Mouse (Mus musculus) limb, embryonic 14.5 days (tissue): ENCODE data around the gene Krtap1-4. TPM values are rescaled to one million over a fixed set of nuclear protein-coding genes. Genes with fewer than 3 reads are reported as not detected.

ENCODE experiments used
- ATAC-seq: fragments of 200-750 bp; cut with Nextera tagmentation; 2 replicates; pipeline ENCODE4 v1.8.0; 2017; ENCODE audit warnings: low read depth, moderate number of reproducible peaks, moderate TSS enrichment; ENCODE audit not compliant: low FRiP score
- DNase-seq: peaks from one replicate; pipeline ENCODE4 v3.0.0-alpha.2; 2015; ENCODE audit warnings: low spot score
- H3K27ac ChIP-seq: fragments of 300-500 bp; sonication (generic); replicated peaks from 2 replicates; pipeline ENCODE4 v1.5.1; 2014; ENCODE audit warnings: low read depth, mild to moderate bottlenecking, low read length, moderate library complexity, mixed read lengths
- H3K27me3 ChIP-seq: fragments of 300-500 bp; sonication (generic); 2 replicates; pipeline ENCODE4 v1.6.1; 2014; ENCODE audit warnings: low read length, mixed read lengths; ENCODE audit not compliant: control insufficient read depth, insufficient read depth
- H3K36me3 ChIP-seq: fragments of 300-500 bp; sonication (generic); 2 replicates; pipeline ENCODE4 v1.6.1; 2014; ENCODE audit warnings: mild to moderate bottlenecking, low read length, moderate library complexity, mixed read lengths; ENCODE audit not compliant: control insufficient read depth, insufficient read depth
- H3K4me1 ChIP-seq: fragments of 300-500 bp; sonication (generic); 2 replicates; pipeline ENCODE4 v1.6.1; 2014; ENCODE audit warnings: antibody characterized with exemption, low read length, mixed read lengths; ENCODE audit not compliant: control insufficient read depth, insufficient read depth
- H3K4me2 ChIP-seq: fragments of 300-500 bp; sonication (generic); replicated peaks from 2 replicates; pipeline ENCODE4 v1.6.1; 2014; ENCODE audit warnings: low read depth, mild to moderate bottlenecking, low read length, moderate library complexity; ENCODE audit not compliant: severe bottlenecking
- H3K4me3 ChIP-seq: fragments of 300-500 bp; sonication (generic); replicated peaks from 2 replicates; pipeline ENCODE4 v1.5.1; 2014; ENCODE audit warnings: low read length
- H3K9ac ChIP-seq: fragments of 300-500 bp; sonication (generic); 2 replicates; pipeline ENCODE4 v1.6.1; 2014; ENCODE audit warnings: mild to moderate bottlenecking, low read depth, low read length, moderate library complexity; ENCODE audit not compliant: severe bottlenecking
- H3K9me3 ChIP-seq: fragments of 300-500 bp; sonication (generic); 2 replicates; pipeline ENCODE4 v1.6.1; 2016; ENCODE audit warnings: low read length; ENCODE audit not compliant: control insufficient read depth
- POLR2A ChIP-seq: fragments of 200-500 bp; IDR thresholded peaks from 2 replicates; pipeline ENCODE4 v1.8.0; 2012; ENCODE audit warnings: inconsistent platforms, mild to moderate bottlenecking, moderate library complexity, borderline replicate concordance; ENCODE audit not compliant: insufficient read depth, insufficient read length; ENCODE audit errors: extremely low read depth
- whole genome bisulfite sequencing: fragments of 180-500 bp; shearing (Covaris S2); extraction: QIAGEN DNeasy Blood & Tissue Kit; methylation state at CpG from one replicate; pipeline ENCODE4 v1.1.7; 2014; 5-methylcytosine and 5-hydroxymethylcytosine counted together
- polyA plus RNA-seq, 2 experiments: library from polyadenylated mRNA; depleted of rRNA in 1 of 2; stranded (reverse) in 1 of 2; unstranded in 1 of 2; fragments of >200 nt; fragmentation: Nextera tagmentation in 1 of 2; extraction: Ambion mirVana in 1 of 2; gene quantifications; 2 replicates each; pipeline versions ENCODE4 v1.2.1 to v1.2.3; 2012 to 2014

Krtap1-4 gene
- polyA plus RNA-seq, 2 experiments = not detected

- ATAC-seq = no peak
- TF ChIP-seq POLR2A = no peak
- 89% methylated on average over 5 of the region's 5 CpGs for WGBS
Measured at GRCm38 (mm10) chr11:99581051-99581450, 2.4 kb downstream of the Krtap1-4 start.

GRCm38 (mm10) chr11:99580636-99581035 is 2.8 kb downstream of the Krtap1-4 start, which contains the start of gene Krtap1-5:
TSS of gene Krtap1-5 (minus strand) at chr11:99581016.
- no peak within 1 kb of the TSS for H3K27ac ChIP-seq
- H3K9me3 ChIP-seq = no peaks in the 10 kb centered on the region
- TF ChIP-seq POLR2A = no peak
- H3K4me3 ChIP-seq = no peak within 1 kb of the TSS
- H3K36me3 ChIP-seq = no peaks in the 10 kb centered on the region
- H3K4me1 ChIP-seq = no peaks in the 10 kb centered on the region
- no peak for ATAC-seq
- no peaks in the 10 kb centered on the region for H3K27me3 ChIP-seq
- no peak for DNase-seq
- H3K9ac ChIP-seq = no peak within 1 kb of the TSS
- WGBS = 68% methylated on average over 3 of the region's 6 CpGs
- no peak within 1 kb of the TSS for H3K4me2 ChIP-seq

More at GRCm38 (mm10) chr11:99581051-99581450, 2.4 kb downstream of the Krtap1-4 start:
- H3K4me2 ChIP-seq = no peak overlapping the region
- no peak overlapping the region for H3K27ac ChIP-seq
- H3K27me3 ChIP-seq = no peaks in the 10 kb centered on the region
- no peaks in the 10 kb centered on the region for H3K36me3 ChIP-seq
- no peaks in the 10 kb centered on the region for H3K4me1 ChIP-seq
- H3K9me3 ChIP-seq = no peaks in the 10 kb centered on the region
- H3K9ac ChIP-seq = no peak overlapping the region
- DNase-seq = no peak
- H3K4me3 ChIP-seq = no peak overlapping the region

- no peak overlapping the region for H3K27ac ChIP-seq
- H3K9me3 ChIP-seq = no peaks in the 10 kb centered on the region
- no peak for ATAC-seq
- H3K4me3 ChIP-seq = no peak overlapping the region
- H3K27me3 ChIP-seq = no peaks in the 10 kb centered on the region
- no peaks in the 10 kb centered on the region for H3K36me3 ChIP-seq
- H3K9ac ChIP-seq = no peak overlapping the region
- DNase-seq = peak; percentile 72
- WGBS = 1% methylated on average over 7 of the region's 7 CpGs
- H3K4me2 ChIP-seq = 0 out of 2 replicates have a peak overlapping the region, but pooled peaks have one; percentile 4
- H3K4me1 ChIP-seq = no peaks in the 10 kb centered on the region
- TF ChIP-seq POLR2A = no peak
Measured at GRCm38 (mm10) chr11:99574106-99574505, 9.3 kb downstream of the Krtap1-4 start.

- TF ChIP-seq POLR2A = no peak
Measured at GRCm38 (mm10) chr11:99573164-99573563, 10.3 kb downstream of the Krtap1-4 start.

GRCm38 (mm10) chr11:99566530-99566929 is 16.9 kb downstream of the Krtap1-4 start, which contains the start of gene Krtap3-1:
TSS of gene Krtap3-1 (minus strand) at chr11:99566630.
- no peak within 1 kb of the TSS for H3K4me3 ChIP-seq
- TF ChIP-seq POLR2A = no peak
- no peak within 1 kb of the TSS for H3K27ac ChIP-seq
- no peaks in the 10 kb centered on the region for H3K27me3 ChIP-seq
- H3K4me1 ChIP-seq = no peaks in the 10 kb centered on the region
- 62% methylated on average over 7 of the region's 7 CpGs for WGBS
- H3K9me3 ChIP-seq = no peaks in the 10 kb centered on the region
- no peaks in the 10 kb centered on the region for H3K36me3 ChIP-seq
- no peak within 1 kb of the TSS for H3K9ac ChIP-seq
- H3K4me2 ChIP-seq = no peak within 1 kb of the TSS
- ATAC-seq = no peak
- DNase-seq = no peak

More at GRCm38 (mm10) chr11:99573164-99573563, 10.3 kb downstream of the Krtap1-4 start:
- DNase-seq (no peak), ATAC-seq (no peak)
- Histone ChIP-seq H3K9me3 (no peaks in the 10 kb centered on the region), H3K36me3 (no peaks in the 10 kb centered on the region), H3K4me1 (no peaks in the 10 kb centered on the region), H3K27me3 (no peaks in the 10 kb centered on the region), H3K9ac (no peak overlapping the region), H3K4me3 (no peak overlapping the region), H3K4me2 (no peak overlapping the region), H3K27ac (no peak overlapping the region)
- 71% methylated on average over 4 of the region's 4 CpGs for WGBS

- H3K4me1 ChIP-seq = no peaks in the 10 kb centered on the region
- TF ChIP-seq POLR2A = no peak
- H3K4me2 ChIP-seq = no peak overlapping the region
- H3K27me3 ChIP-seq = no peaks in the 10 kb centered on the region
- H3K4me3 ChIP-seq = no peak overlapping the region
- 87% methylated on average over 6 of the region's 6 CpGs for WGBS
- DNase-seq = no peak
- H3K36me3 ChIP-seq = no peaks in the 10 kb centered on the region
- H3K9me3 ChIP-seq = no peaks in the 10 kb centered on the region
- ATAC-seq = no peak
- no peak overlapping the region for H3K27ac ChIP-seq
- H3K9ac ChIP-seq = no peak overlapping the region
Measured at GRCm38 (mm10) chr11:99562580-99562979, 20.9 kb downstream of the Krtap1-4 start.
